Mouse (Mus musculus) layer of hippocampus, adult 8-10 months (tissue): ENCODE data around the gene Gm5737. TPM values are rescaled to one million over a fixed set of nuclear protein-coding genes. Genes with fewer than 3 reads are reported as not detected.

Experiments used
- DNase-seq, 2 experiments: peaks; one replicate each; pipeline ENCODE4 v3.0.0; 2022; ENCODE audit warnings: low spot score in 2 of 2
- total RNA-seq, 4 experiments: library from RNA; stranded (reverse); gene quantifications; 2 replicates each; pipeline ENCODE4 v1.2.4; 2022

Gm5737 gene
- total RNA-seq, 4 experiments from 2014 or later, result 0.33 TPM; not detected in 3

DNA sequence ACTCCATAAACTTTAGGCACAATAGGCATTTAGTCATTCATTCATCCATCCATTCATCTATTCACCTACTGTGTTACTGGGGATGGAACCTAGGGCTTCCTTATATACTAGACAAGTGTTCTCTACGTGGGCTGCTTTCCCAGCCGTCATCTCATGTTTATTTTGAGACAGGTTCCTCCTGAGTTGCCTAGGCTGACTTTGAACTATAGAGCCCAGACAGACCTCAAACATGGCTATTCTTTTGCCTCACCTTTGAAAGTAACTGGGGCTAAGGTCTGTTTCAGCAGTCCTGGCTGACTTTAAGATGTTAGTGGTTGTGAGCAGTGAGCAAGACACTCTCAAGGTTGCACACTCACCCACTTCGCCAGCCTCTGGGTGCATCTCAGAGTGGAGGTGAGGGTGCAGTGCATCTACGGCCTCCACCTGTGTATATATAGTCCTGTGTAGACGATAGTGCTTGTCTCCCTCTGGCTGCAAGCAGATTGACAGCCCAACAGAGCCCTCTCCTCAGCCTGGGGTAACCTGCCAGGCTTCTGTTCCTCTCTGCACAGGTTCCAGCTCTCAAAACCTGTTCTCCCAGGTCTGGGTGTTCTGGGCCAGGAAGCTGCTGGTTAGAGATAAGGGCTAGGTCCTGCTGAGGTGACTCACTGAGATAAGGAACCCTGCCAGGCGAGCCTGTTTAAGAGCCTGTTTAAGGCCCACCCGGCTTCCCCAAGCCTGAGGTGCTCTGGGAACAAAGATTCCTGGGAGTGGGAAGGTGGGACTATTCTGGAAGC, 62.8 kb downstream of the Gm5737 start:
- DNase-seq, result no peak

- no peak for DNase-seq
Observed at GRCm38 (mm10) chr7:120875540-120876388, 63.6 kb downstream of the Gm5737 start.

DNA sequence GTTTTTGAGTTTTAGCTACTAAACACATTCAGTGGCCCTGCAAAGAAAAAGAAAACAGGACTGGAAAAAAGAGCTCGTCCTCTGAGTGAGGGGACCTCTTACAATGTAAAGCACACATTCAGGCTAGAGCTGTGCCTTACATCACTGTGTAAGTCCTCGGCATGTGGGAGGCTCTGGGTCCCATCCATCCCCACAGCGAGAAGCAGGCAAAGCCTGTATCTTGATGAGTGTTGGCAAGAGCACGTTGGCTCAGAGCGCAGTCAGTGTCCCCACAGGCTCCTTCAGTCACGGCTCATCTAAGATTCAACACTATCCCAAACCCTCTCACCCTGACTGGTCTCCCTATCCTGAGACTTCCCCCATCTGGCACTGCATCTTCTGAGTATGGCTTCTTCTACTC, 66.1 kb downstream of the Gm5737 start:
- no peak for DNase-seq

GRCm38 (mm10) chr7:120879972-120880371, 67.8 kb downstream of the Gm5737 start:
- no peak for DNase-seq

DNA sequence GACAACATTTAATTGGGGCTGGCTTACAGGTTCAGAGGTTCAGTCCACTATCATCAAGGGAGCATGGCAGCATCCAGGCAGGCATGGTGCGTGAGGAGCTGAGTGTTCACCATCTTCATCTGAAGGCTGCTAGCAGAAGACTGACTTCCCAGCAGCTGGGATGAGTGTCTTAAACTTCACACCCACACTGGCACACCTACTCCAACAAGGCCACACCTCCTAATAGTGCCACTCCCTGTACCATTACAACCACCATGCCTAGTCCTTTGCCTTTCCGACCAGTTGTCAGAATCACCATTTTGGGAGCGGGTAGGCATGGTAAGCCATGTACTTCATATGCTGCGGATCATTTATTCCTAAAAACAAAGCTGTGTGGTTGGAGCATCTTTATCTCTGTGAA, 68.6 kb downstream of the Gm5737 start:
- no peak for DNase-seq

Other genes starting within 250 kb of the Gm5737 start
- gene Uqcrc2, start 177.2 kb upstream of the Gm5737 start, total RNA-seq, result 100 to 1,000 TPM; 237 to 257 (median 241) TPM
- under 1 TPM in 1 of 4 experiments, not detected in 3; 0.31 TPM for gene Pdzd9, start 142.0 kb upstream of the Gm5737 start, total RNA-seq
- 10 to 100 TPM; 76.4 to 84.5 (median 78.2) TPM for gene Mosmo, start 134.7 kb upstream of the Gm5737 start, total RNA-seq
- gene Vwa3a, start 73.0 kb upstream of the Gm5737 start, total RNA-seq, result 10 to 100 TPM; 15.7 to 19.1 (median 17.9) TPM
- gene Eef2k, start 30.5 kb downstream of the Gm5737 start, total RNA-seq, result 10 to 100 TPM; 28.4 to 35.9 (median 32.0) TPM
- 10 to 100 TPM; 26.5 to 30.1 (median 29.6) TPM for gene Polr3e, start 105.4 kb downstream of the Gm5737 start, total RNA-seq
- gene Cdr2, start 169.9 kb downstream of the Gm5737 start, total RNA-seq, result 1 to 10 TPM; 4.7 to 6.9 (median 4.9) TPM
- 1 to 10 TPM in 2 of 4 experiments, under 1 TPM in 2; 0.92 to 3.2 (median 1.4) TPM for gene Mfsd13b, start 170.1 kb downstream of the Gm5737 start, total RNA-seq
- 10 to 100 TPM; 75.9 to 92.0 (median 87.8) TPM for gene Mettl9, start 222.1 kb downstream of the Gm5737 start, total RNA-seq